Mouse (Mus musculus) mammary gland, adult 2 months (tissue): ENCODE data around the gene Gm11214. TPM values are rescaled to one million over a fixed set of nuclear protein-coding genes. Genes with fewer than 3 reads are reported as not detected.

Source experiments
- polyA plus RNA-seq: library from polyadenylated mRNA; depleted of rRNA; stranded (reverse); fragments of >200 nt; gene quantifications from 2 replicates; pipeline ENCODE4 v1.2.3, GENCODE M21; 2012; ENCODE audit warnings: low replicate concordance; rRNA removed

Gene Gm11214
- polyA plus RNA-seq: not detected in 2 replicates

GRCm38 (mm10) chr4:63663279-63663678 is at the start of gene Gm11214:
TSS of gene Gm11214 (minus strand) at chr4:63663379.

GRCm38 (mm10) chr4:63622378-63622835 is 40.8 kb downstream of the Gm11214 start, which contains the start of gene Tex48:
TSS of gene Tex48 (minus strand) at chr4:63622428.

Other genes with a start within 250 kb of the Gm11214 start
- 5.8 and 15.2 TPM in 2 replicates for gene Whrn, start 167.4 kb downstream of the Gm11214 start, polyA plus RNA-seq
- 26.9 and 32.4 TPM in 2 replicates for gene Atp6v1g1, start 118.6 kb downstream of the Gm11214 start, polyA plus RNA-seq
- gene Tmem268, start 104.6 kb downstream of the Gm11214 start, polyA plus RNA-seq: 13.6 and 17.9 TPM in 2 replicates
- gene Gm11213, start 58.1 kb downstream of the Gm11214 start, polyA plus RNA-seq: not detected in 2 replicates
- gene Tex48, start 41.0 kb downstream of the Gm11214 start, polyA plus RNA-seq: not detected in 2 replicates
- 0.07 and 0.17 TPM in 2 replicates for gene Tnfsf15, start 81.7 kb upstream of the Gm11214 start, polyA plus RNA-seq
- 1.2 TPM in 2 replicates for gene Tnfsf8, start 198.0 kb upstream of the Gm11214 start, polyA plus RNA-seq